In the genomic region with DNA sequence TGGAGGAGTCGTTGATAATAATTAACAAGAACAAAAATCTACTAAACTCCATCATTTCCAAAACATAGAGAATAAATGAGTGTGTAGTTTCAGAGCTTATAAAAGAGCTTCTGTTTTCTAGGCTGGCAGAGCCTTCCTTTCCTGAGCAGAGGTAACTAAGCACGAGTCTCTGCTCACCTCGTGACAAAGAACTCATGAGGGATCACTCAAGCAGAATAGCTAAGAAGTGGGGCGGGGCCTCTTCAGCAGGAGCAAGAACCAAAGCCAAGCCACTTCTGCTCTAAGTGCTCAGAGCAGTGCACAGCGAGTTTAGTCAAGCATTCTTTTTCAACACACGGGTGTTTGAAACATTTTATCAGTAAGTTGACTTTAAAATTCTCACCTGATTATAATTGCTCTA, we compare ENCODE assay signal across 13 mouse cellular contexts. TPM values are rescaled to one million over a fixed set of nuclear protein-coding genes. Genes with fewer than 3 reads are reported as not detected.
A peak's percentile ranks its signal among the peaks of the same experiment; 100 is the strongest.
DNase-seq lines count a peak whose midpoint lies in the region; ATAC-seq lines count a peak whose summit lies in the region.
"Had no signal": no experiment of that assay in that cellular context is flagged by ENCODE, and none has a peak within 500 bp of the region (broad histone marks: within the 10 kb centered on the region; RNA-seq: fewer than 3 reads in every experiment).

No protein-coding gene starts in this region.

- H3K9me3 ChIP-seq in forebrain, embryonic 16.5 days (ENCODE audit: control insufficient read depth, low read length): no peaks in the 10 kb centered on the region
- H3K9me3 ChIP-seq in forebrain, embryonic 12.5 days: no peaks in the 10 kb centered on the region
- H3K9me3 ChIP-seq: heart, embryonic 15.5 days; limb, embryonic 13.5 days; neural tube, embryonic 13.5 days had no signal

- no peak overlapping the region for H3K4me3 ChIP-seq in forebrain, embryonic 16.5 days (replicated peaks; ENCODE audit: low read length)
- no peak overlapping the region for H3K4me3 ChIP-seq in forebrain, embryonic 12.5 days (replicated peaks)
- H3K4me3 ChIP-seq: heart, embryonic 15.5 days; limb, embryonic 13.5 days; neural tube, embryonic 13.5 days had no signal

- no peaks in the 10 kb centered on the region for H3K27me3 ChIP-seq in forebrain, embryonic 16.5 days (replicated peaks; ENCODE audit: control insufficient read depth, insufficient read depth, low read length)
- no peaks in the 10 kb centered on the region for H3K27me3 ChIP-seq in forebrain, embryonic 12.5 days
- H3K27me3 ChIP-seq: heart, embryonic 15.5 days; limb, embryonic 13.5 days; neural tube, embryonic 13.5 days had no signal

- 32% methylated on average over 6 of the region's 6 CpGs for WGBS in forebrain, embryonic 16.5 days
- 49% methylated on average over 6 of the region's 6 CpGs for WGBS in forebrain, embryonic 12.5 days

- H3K36me3 ChIP-seq in forebrain, embryonic 16.5 days (ENCODE audit: control insufficient read depth, insufficient read depth): no peaks in the 10 kb centered on the region
- H3K36me3 ChIP-seq in forebrain, embryonic 12.5 days (replicated peaks): no peaks in the 10 kb centered on the region
- H3K36me3 ChIP-seq: heart, embryonic 15.5 days; limb, embryonic 13.5 days; neural tube, embryonic 13.5 days had no signal

- no peak overlapping the region for H3K4me2 ChIP-seq in forebrain, embryonic 16.5 days (ENCODE audit: low read length)
- no peak overlapping the region for H3K4me2 ChIP-seq in forebrain, embryonic 12.5 days
- H3K4me2 ChIP-seq: heart, embryonic 15.5 days; limb, embryonic 13.5 days; neural tube, embryonic 13.5 days had no signal

- DNase-seq in brain, adult 2 months (ENCODE audit: low read depth, low spot score): peak; percentile 29
- DNase-seq in kidney, postnatal 25 days: peak; percentile 82 to 87
- no peak for DNase-seq in left cerebral cortex, postnatal 25 days (ENCODE audit: low spot score in 2 of 2)
- DNase-seq in left cerebral cortex, postnatal 10 days (ENCODE audit: extremely low spot score in 1 of 2, low spot score in 2 of 2): no peak
- no peak for DNase-seq in cerebellum, postnatal 14 days
- DNase-seq: gastrocnemius, postnatal 10 days had no signal

- ATAC-seq in forebrain, embryonic 16.5 days: peak; percentile 59; the same call in 1 of the 2 replicates
- no peak for ATAC-seq in forebrain, embryonic 12.5 days (ENCODE audit: low FRiP score)
- peak; percentile 89 for ATAC-seq in neutrophil, adult 5-6 weeks (ENCODE audit: extremely low read depth, insufficient number of reproducible peaks, low FRiP score, poor library complexity, severe bottlenecking)
- ATAC-seq: intestine, postnatal 0 days had no signal

- intact Hi-C loops in left cerebral cortex, postnatal 25 days (cut with DNase I): no loop called here
- intact Hi-C loops in left cerebral cortex, postnatal 10 days (cut with DNase I): no loop called here

- H3K4me1 ChIP-seq in forebrain, embryonic 16.5 days (replicated peaks; ENCODE audit: control insufficient read depth, insufficient read depth, low read length): no peaks in the 10 kb centered on the region
- H3K4me1 ChIP-seq in forebrain, embryonic 12.5 days: peaks cover 3% of the 10 kb centered on the region; the same call in 1 of the 2 replicates
- H3K4me1 ChIP-seq: heart, embryonic 15.5 days; limb, embryonic 13.5 days; neural tube, embryonic 13.5 days had no signal

- no peak overlapping the region for H3K9ac ChIP-seq in forebrain, embryonic 16.5 days (replicated peaks; ENCODE audit: low read depth, low read length)
- H3K9ac ChIP-seq in forebrain, embryonic 12.5 days: no peak overlapping the region
- H3K9ac ChIP-seq: heart, embryonic 15.5 days; limb, embryonic 13.5 days; neural tube, embryonic 13.5 days had no signal

- H3K27ac ChIP-seq in forebrain, embryonic 16.5 days (ENCODE audit: low read length): no peak overlapping the region
- H3K27ac ChIP-seq in forebrain, embryonic 12.5 days: no peak overlapping the region
- H3K27ac ChIP-seq: heart, embryonic 15.5 days; limb, embryonic 13.5 days; neural tube, embryonic 13.5 days had no signal

RNA-seq across cellular contexts. Expression of gene Rpl5, which starts 40.9 kb away (rescaled TPM):
- 75.2 and 76.8 TPM in 2 replicates for polyA plus RNA-seq in forebrain, embryonic 16.5 days (2015; fragmentation: Nextera tagmentation; extraction: Ambion mirVana)
- 62.6 and 63.6 TPM in 2 replicates for polyA plus RNA-seq in forebrain, embryonic 12.5 days (2016; fragmentation: Nextera tagmentation; extraction: Ambion mirVana)
- 399 and 518 TPM in 2 replicates for total RNA-seq in neutrophil, adult 5-6 weeks (2017)
- 10 to 100 TPM; 60.7 to 67.6 TPM for total RNA-seq in left cerebral cortex, postnatal 25 days (2021)
- 100 to 1,000 TPM; 109 to 116 TPM for total RNA-seq in left cerebral cortex, postnatal 10 days (2021)

RNA-seq across cellular contexts. Expression of gene Fam69a, which starts 45.7 kb away (rescaled TPM):
- 38.7 and 43.2 TPM in 2 replicates for polyA plus RNA-seq in forebrain, embryonic 16.5 days (2015; fragmentation: Nextera tagmentation; extraction: Ambion mirVana)
- 22.1 and 22.6 TPM in 2 replicates for polyA plus RNA-seq in forebrain, embryonic 12.5 days (2016; fragmentation: Nextera tagmentation; extraction: Ambion mirVana)
- 39.3 and 44.8 TPM in 2 replicates for total RNA-seq in neutrophil, adult 5-6 weeks (2017)
- 10 to 100 TPM; 31.4 to 32.1 TPM for total RNA-seq in left cerebral cortex, postnatal 25 days (2021)
- 10 to 100 TPM; 55.3 to 60.5 TPM for total RNA-seq in left cerebral cortex, postnatal 10 days (2021)

Comparison
In these comparisons a context has a peak if more than half of its experiments do, and no peak if none do; other contexts are left out.
1. DNase-seq: peak in brain, adult 2 months (single experiment) and kidney, postnatal 25 days (2 of 2); none in left cerebral cortex, postnatal 25 days (0 of 2), left cerebral cortex, postnatal 10 days (0 of 2) and cerebellum, postnatal 14 days (0 of 2).